Mouse (Mus musculus) ES-E14 (cell line): Measurements from ENCODE around the gene Ahcyl2. TPM values are rescaled to one million over a fixed set of nuclear protein-coding genes. Genes with fewer than 3 reads are reported as not detected.

Source experiments
- DNase-seq: peaks from one replicate; pipeline ENCODE4 v3.0.0-alpha.2; 2013; ENCODE audit warnings: low read depth, low spot score
- H3K27ac ChIP-seq: 2 replicates; pipeline ENCODE4 v1.5.1; 2012; ENCODE audit warnings: low read depth, mild to moderate bottlenecking, low read length, moderate library complexity, mixed read lengths; ENCODE audit not compliant: poor library complexity, insufficient read depth, severe bottlenecking
- H3K36me3 ChIP-seq: 2 replicates; pipeline ENCODE4 v1.6.1; 2012; ENCODE audit warnings: mild to moderate bottlenecking, low read length, moderate library complexity, mixed read lengths; ENCODE audit not compliant: control insufficient read depth, poor library complexity, insufficient read depth, severe bottlenecking
- H3K4me1 ChIP-seq, 2 experiments: fragments of 150-350 bp in 1 of 2; sonication (generic) in 1 of 2; 2 replicates each; pipeline ENCODE4 v1.6.1; 2012; ENCODE audit warnings: low read length in 2 of 2, mild to moderate bottlenecking in 1 of 2, mixed read lengths in 1 of 2; ENCODE audit not compliant: control insufficient read depth in 2 of 2, insufficient read depth in 2 of 2, poor library complexity in 1 of 2
- H3K4me3 ChIP-seq, 2 experiments: fragments of 150-350 bp in 1 of 2; sonication (generic) in 1 of 2; 2 replicates each; pipeline ENCODE4 v1.5.1; 2012; ENCODE audit warnings: low read length in 2 of 2, low read depth in 1 of 2, mild to moderate bottlenecking in 1 of 2, mixed read lengths in 1 of 2; ENCODE audit not compliant: insufficient read depth in 1 of 2, poor library complexity in 1 of 2, severe bottlenecking in 1 of 2
- H3K9ac ChIP-seq: 2 replicates; pipeline ENCODE4 v1.6.1; 2012; ENCODE audit warnings: low read depth, mild to moderate bottlenecking, low read length, mixed read lengths; ENCODE audit not compliant: poor library complexity, insufficient read depth, severe bottlenecking
- H3K9me3 ChIP-seq: fragments of 150-350 bp; sonication (generic); 2 replicates; pipeline ENCODE4 v1.6.1; 2012; ENCODE audit warnings: low read depth, mild to moderate bottlenecking, low read length; ENCODE audit not compliant: control insufficient read depth, insufficient read depth
- CHD2 ChIP-seq: IDR thresholded peaks from 2 replicates; pipeline ENCODE4 v1.6.1; 2014; ENCODE audit warnings: mild to moderate bottlenecking, low read depth, low read length, inconsistent platforms
- HCFC1 ChIP-seq: IDR thresholded peaks from 2 replicates; pipeline ENCODE4 v1.6.1; 2012; ENCODE audit warnings: low read length, inconsistent platforms, borderline replicate concordance; ENCODE audit not compliant: insufficient read depth
- MAFK ChIP-seq: IDR thresholded peaks from 2 replicates; pipeline ENCODE4 v1.6.1; 2014; ENCODE audit warnings: mild to moderate bottlenecking, low read depth, low read length, inconsistent platforms; ENCODE audit not compliant: insufficient read depth
- ZC3H11A ChIP-seq: IDR thresholded peaks from 2 replicates; pipeline ENCODE4 v1.6.1; 2012; ENCODE audit warnings: low read depth, mild to moderate bottlenecking, inconsistent platforms, low read length, borderline replicate concordance
- ZNF384 ChIP-seq: IDR thresholded peaks from 2 replicates; pipeline ENCODE4 v1.6.1; 2012; ENCODE audit warnings: low read depth, low read length, inconsistent platforms
- in situ Hi-C, 2 experiments: fragments of 600-800 bp; cut with MboI; formaldehyde crosslinking; loops; one replicate each; pipeline ENCODE4 v1.15.1; 2025; ENCODE audit warnings: low sequenced_read_pairs in 2 of 2, inconsistent platforms in 1 of 2; ENCODE audit not compliant: unreplicated experiment in 2 of 2
- total RNA-seq: library from RNA; depleted of rRNA; stranded (reverse); fragments of 300-350 nt; gene quantifications from 2 replicates; pipeline ENCODE4 v1.2.3, GENCODE M21; 2012; rRNA removed

Gene Ahcyl2
- 15.3 and 17.5 TPM in 2 replicates for total RNA-seq

DNA sequence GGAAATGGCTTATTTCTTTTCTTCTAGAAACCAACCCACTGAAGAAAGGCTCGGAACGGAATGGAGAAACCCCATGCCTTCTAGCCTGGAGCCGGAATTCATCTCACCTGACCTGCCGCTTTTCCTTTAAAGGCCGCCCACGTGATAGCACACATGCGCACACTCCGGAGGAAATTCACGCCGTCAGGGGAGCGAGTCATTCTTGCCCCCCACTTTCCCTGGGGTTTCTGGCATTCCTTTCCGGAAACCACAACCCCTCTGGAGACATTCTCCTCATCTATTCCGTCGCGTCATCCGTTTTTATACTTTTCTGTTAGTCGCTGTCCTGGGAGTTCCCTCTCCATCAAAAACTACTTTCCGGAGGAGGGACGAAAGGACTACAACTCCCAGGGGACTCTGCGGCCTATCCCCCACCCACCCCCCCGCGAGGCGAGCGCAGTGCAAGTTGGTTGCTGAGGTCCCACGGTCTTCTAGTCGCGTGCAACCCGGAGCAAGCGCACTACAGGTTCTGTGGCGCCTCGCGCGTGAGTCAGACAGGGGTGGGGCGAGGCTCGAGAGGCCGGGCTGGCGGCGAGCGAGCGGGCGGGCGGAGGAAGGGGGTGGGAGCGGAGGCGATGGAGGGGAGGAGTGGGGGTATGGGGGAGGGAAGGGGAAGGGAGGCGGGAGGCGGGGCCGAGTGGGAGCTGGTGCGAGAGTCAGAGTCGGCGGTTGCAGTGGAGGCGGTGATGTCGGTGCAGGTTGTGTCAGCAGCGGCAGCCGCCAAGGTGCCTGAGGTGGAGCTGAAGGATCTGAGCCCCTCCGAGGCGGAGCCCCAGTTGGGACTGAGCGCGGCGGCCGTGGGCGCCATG lies at the start of gene Ahcyl2:
Gene Ahcyl2, plus strand, starts transcription at position 199 of the 848 bp plus-strand sequence.
- no peaks in the 10 kb centered on the region for H3K9me3 ChIP-seq
- peak; percentile 92 for DNase-seq
- in situ Hi-C loops, result loop anchor here in 1 of 2 experiments (10.0 kb wide), 1 partner anchor 437 kb away; no protein-coding TSS in a partner anchor
- H3K36me3 ChIP-seq, result no peaks in the 10 kb centered on the region; the same call in 1 of the 2 replicates
- TF ChIP-seq HCFC1 (peak; percentile 85), ZNF384 (no peak)
- peak within 1 kb of the TSS; percentile 90 for H3K9ac ChIP-seq
- H3K4me3 ChIP-seq, result peak within 1 kb of the TSS; percentile 80 to 88
- H3K4me1 ChIP-seq, result no peaks in the 10 kb centered on the region
- H3K27ac ChIP-seq, result no peak within 1 kb of the TSS; the same call in 1 of the 2 replicates

DNA sequence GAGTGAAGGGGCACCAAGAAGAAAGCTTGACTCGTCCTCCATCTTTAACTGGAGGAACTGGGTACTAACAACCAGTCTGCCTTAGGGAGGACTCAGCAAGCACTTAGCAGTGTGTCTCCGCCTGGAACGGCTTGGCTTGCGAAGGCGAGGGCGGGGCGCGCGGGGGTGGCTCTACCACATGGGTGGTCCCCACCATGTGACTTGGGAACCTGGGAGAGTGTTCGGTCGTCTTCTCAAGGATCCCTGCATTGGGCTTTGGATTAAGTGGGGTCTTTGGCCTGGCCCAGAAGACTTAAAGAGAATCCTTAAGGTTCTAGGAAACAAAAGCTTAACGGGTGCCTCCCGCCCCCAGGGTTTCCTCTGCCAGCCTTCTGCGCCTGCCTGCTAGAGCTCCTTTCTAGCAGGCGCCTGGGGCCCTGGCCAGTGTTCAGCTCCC lies 48.9 kb upstream of the Ahcyl2 start:
- no peak overlapping the region for H3K9ac ChIP-seq
- no peak overlapping the region for H3K27ac ChIP-seq
- peaks cover 1 to 5% of the 10 kb centered on the region in 2 experiments; a peak in 2 of 4 replicates for H3K4me1 ChIP-seq
- peak; percentile 37 for DNase-seq
- in situ Hi-C loops, result no loop called here
- TF ChIP-seq MAFK, result no peak
- no peak for TF ChIP-seq CHD2
- TF ChIP-seq HCFC1, result no peak
- TF ChIP-seq ZC3H11A, result no peak
- no peak for TF ChIP-seq ZNF384
- H3K4me3 ChIP-seq, result peak overlapping the region; percentile 7 to 63; a peak in 3 of 4 replicates
- H3K9me3 ChIP-seq, result no peaks in the 10 kb centered on the region
- H3K36me3 ChIP-seq, result no peaks in the 10 kb centered on the region

DNA sequence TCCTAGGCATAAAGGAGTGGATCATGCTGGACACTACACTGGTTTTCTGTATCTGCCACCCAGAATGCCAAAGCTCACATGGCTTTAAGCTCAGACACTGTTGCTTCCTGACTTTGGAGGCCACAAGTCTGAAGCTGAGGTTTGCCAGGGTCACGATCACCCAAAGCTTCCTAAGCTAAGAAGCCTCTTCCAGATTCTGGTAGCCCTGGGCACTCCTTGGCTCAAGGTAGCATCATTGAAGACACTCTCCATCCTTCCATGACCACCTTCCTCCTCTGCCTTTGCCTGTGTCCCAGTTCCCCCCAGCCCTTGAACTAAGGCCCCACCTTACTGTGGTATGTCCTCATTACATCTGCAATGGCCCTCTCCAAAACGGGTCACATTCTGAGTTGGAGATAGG lies 45.9 kb upstream of the Ahcyl2 start:
- Histone ChIP-seq H3K9ac (no peak overlapping the region), H3K36me3 (no peaks in the 10 kb centered on the region), H3K4me3 (no peak overlapping the region), H3K9me3 (no peaks in the 10 kb centered on the region), H3K27ac (no peak overlapping the region), H3K4me1 (peaks cover 1 to 5% of the 10 kb centered on the region in 2 experiments; a peak in 2 of 4 replicates)
- in situ Hi-C loops, result no loop called here
- no peak for TF ChIP-seq CHD2
- no peak for TF ChIP-seq ZNF384
- no peak for TF ChIP-seq HCFC1
- TF ChIP-seq MAFK, result no peak
- no peak for TF ChIP-seq ZC3H11A
- no peak for DNase-seq

DNA sequence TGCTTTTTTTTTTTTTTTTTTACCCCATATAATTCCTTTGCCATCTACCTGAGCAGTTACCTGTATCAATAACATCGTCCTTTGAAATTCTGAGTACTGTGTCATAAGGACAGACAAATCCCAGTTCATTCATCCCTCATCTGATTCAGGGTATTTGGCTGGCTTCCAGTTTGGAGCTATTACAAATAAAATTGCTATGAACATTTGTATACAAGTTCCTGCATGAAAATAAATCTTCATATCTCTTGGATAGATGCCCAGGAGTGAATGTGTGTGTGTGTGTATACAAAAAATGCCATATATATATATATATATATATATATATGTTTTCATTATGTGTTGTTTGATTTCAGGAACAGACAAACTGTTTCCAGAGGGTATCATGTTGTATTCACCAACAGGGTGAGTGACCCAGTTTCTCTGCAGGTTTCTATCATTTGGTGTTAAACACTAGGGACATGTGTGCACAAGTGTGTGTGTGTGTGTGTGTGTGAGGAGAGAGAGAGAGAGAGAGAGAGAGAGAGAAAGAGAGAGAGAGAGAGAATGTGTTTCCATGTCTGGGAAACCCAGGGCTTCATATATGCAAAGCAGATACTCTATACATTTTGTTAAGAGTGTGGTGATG lies 41.1 kb upstream of the Ahcyl2 start:
- DNase-seq, result no peak
- H3K4me3 ChIP-seq, result no peak overlapping the region
- in situ Hi-C loops, result no loop called here

More for the DNA sequence above, 41.1 kb upstream of the Ahcyl2 start:
- no peaks in the 10 kb centered on the region for H3K9me3 ChIP-seq
- H3K36me3 ChIP-seq, result no peaks in the 10 kb centered on the region
- TF ChIP-seq ZNF384 (no peak), CHD2 (no peak), HCFC1 (no peak), MAFK (no peak), ZC3H11A (no peak)
- H3K27ac ChIP-seq, result no peak overlapping the region
- no peak overlapping the region for H3K9ac ChIP-seq
- no peaks in the 10 kb centered on the region for H3K4me1 ChIP-seq
